Mouse (Mus musculus): ENCODE results near the gene Prickle1.

DNA sequence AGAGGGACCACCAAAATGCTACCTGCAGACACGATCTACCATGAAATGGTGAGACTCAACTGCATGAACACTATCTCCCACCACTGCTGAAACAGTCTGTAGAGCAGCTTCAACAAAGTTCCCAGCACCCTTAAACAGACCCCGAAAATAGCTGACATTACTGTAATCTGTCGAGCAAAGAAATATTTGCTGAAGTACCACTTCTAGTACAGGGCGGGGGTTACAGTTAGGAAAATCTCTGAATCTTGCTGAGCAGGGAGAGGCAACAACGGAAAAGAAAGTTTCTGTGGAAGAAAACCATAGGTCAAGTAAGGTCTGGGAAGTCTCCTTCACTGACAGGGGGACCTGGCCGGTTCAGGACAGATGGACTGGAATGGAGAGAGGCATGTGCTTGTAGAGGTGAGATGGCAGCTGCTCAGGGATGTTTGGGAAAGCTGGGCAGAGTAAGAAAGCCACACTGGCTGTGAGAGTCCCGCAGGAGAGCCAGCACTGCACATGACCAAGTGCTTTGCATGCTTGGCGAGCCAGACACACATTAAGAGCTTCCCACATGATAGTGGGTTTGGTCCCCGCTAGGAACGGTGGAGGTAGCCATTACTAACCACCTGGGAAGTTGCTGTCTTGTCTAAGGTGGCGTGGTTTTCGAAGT is 41.4 kb downstream of the Prickle1 start:
- TF ChIP-seq TBP (conservative IDR thresholded peaks at IDR 0.05; ENCODE audit: low read depth, low read length) (no peak), JUND (conservative IDR thresholded peaks at IDR 0.05; ENCODE audit: low read depth, low read length) (no peak), USF1 (IDR thresholded peaks at IDR 0.05; ENCODE audit: low read depth, low read length) (no peak), USF2 (conservative IDR thresholded peaks at IDR 0.05; ENCODE audit: low read depth, low read length) (no peak), MYC (IDR thresholded peaks at IDR 0.05; ENCODE audit: low read depth, low read length) (no peak), CTCF (conservative IDR thresholded peaks at IDR 0.05 in 1 of 2, IDR thresholded peaks at IDR 0.05 in 1 of 2; ENCODE audit: low read depth in 2 of 2, low read length in 2 of 2) (no peak), ZNF384 (IDR thresholded peaks at IDR 0.05; ENCODE audit: low read depth, low read length) (no peak), POLR2A (IDR thresholded peaks at IDR 0.05; ENCODE audit: low read depth, low read length) (no peak)
